Mouse (Mus musculus) layer of hippocampus, adult 2 months (tissue): ENCODE measurements around the gene Rbpjl. TPM values are rescaled to one million over a fixed set of nuclear protein-coding genes. Genes with fewer than 3 reads are reported as not detected.

Source experiments
- DNase-seq, 2 experiments: peaks; one replicate each; pipeline ENCODE4 v3.0.0; 2022; ENCODE audit warnings: low spot score in 2 of 2
- H3K27ac ChIP-seq: fragments of 200-600 bp; 2 replicates; pipeline ENCODE4 v1.8.1; 2022
- H3K4me3 ChIP-seq: fragments of 200-600 bp; 2 replicates; pipeline ENCODE4 v1.8.1; 2022; ENCODE audit warnings: mild to moderate bottlenecking
- CTCF ChIP-seq: fragments of 200-600 bp; conservative IDR thresholded peaks from 2 replicates; pipeline ENCODE4 v1.8.1; 2022; ENCODE audit warnings: antibody characterized with exemption, mild to moderate bottlenecking, moderate library complexity
- total RNA-seq, 2 experiments: library from RNA; stranded (reverse); gene quantifications; 2 replicates each; pipeline ENCODE4 v1.2.3; 2021

Rbpjl gene
- total RNA-seq, 2 experiments from 2014 or later = 0.07 to 0.46 TPM

DNA sequence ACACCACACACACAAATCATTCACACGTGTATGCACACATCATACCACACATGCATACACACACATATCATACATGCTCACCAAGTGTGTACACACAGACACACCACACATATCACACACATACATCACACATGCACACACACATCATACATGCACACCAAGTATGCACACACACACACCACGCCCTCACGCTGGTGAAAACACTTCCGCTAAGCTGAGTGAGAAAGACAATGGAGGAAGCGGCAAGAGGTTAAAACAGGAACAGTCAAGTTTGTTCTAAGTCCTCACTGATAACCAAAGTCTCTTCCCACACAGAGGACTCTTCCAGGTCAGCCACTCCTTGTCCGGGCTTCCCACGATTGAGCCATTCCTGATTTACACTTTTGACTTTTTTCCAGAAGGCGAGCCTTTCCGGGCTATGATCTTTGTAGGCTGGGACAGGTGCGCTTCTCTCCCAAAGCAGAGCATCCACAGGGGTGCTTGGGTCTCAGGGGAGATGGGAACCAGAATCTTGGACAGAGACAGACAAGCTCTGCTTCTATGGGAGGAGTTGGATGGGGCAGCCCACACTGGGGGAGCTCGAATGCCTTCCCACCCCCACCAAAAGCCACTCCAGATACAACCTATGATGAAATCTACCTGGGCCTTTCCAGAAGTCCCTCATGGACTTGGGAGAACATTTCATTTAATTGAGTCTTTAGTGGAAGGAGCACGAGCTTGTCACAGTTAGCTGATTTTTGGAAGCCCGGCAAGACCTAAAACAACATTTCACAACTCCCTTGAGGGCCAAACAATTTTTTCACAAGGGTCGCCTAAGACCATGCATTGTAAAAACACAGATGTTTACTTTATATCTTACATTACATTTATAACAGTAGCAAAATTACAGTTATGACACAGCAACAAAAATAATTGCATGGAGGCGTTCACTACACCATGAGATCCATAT, 25.2 kb upstream of the Rbpjl start:
- no peak for TF ChIP-seq CTCF
- H3K27ac ChIP-seq = no peak overlapping the region
- no peak overlapping the region for H3K4me3 ChIP-seq
- no peak for DNase-seq

DNA sequence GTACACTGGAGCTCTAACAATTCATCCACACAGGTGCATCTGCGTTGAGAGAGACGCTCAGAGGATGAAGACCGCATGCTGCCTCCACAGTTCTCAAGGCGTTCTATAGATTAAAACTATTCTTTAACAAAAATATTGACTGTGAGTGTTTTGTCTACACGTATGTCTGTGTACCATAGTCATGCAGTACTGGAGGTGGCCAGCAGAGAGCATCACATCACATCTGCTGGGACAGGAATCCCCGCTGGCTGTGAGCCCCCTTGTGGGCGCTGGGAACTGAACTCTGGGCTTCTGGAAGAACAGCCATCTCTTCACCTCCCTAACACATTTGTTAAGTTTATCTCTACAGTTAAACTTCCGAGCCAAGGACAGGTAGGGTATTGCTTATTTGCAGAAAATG, 21.2 kb upstream of the Rbpjl start:
- no peak for DNase-seq
- TF ChIP-seq CTCF = peak; percentile 58
- H3K4me3 ChIP-seq = no peak overlapping the region
- no peak overlapping the region for H3K27ac ChIP-seq

DNA sequence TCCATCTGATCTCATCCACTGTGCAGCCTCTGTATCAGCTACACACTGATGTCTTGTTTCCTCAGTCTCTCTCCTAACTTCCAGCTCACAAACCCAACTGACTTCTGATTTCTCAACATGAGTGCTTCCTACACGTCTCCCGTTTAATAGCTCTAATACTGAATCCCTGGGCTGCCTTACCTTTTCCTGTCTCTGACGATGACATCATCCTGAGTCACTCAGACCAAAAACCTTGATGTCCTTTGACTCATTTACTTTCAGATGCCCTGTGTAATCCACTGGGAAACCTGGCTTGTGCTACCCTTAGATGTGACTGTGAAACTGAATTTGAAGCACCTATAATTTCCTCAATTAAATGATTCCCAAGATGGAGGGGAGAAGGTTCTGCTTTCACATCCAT, 20.0 kb upstream of the Rbpjl start:
- TF ChIP-seq CTCF = no peak
- H3K4me3 ChIP-seq = no peak overlapping the region
- H3K27ac ChIP-seq = no peak overlapping the region
- DNase-seq = no peak

DNA sequence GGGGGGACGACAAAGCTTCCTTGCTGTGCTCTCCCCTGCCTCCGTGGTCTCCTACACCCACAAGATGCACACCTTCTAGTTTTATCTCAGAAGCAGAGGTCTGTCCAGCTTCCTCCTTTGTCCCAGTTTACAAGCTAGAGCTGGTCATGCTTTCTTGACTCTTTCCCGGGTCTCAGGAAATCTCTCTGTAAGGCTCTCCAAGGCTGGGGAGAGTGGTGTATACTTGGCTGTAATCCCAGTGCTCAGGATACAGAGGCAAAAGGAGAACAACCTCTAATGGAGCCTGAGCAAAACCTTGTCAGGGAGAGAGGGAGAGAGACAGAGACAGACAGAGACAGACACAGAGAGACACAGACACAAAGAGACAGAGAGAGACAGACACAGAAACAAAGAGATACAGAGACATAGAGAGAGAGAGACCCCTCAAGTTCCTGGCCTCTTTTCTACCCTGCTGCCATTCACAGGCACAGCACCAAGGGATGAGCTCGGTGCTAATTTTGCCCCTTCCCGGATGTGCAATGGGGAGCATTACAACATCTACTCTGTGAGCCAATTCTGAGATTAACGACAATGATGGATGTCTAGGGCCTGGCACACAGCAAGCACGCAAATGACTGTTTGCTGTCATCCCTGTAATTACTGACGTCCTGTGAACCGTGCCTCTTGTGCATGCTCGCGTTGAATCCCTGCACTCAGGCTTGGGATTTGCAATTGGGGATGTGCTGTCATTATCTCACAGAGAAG, 19.1 kb upstream of the Rbpjl start:
- no peak overlapping the region for H3K27ac ChIP-seq
- no peak for TF ChIP-seq CTCF
- DNase-seq = no peak
- H3K4me3 ChIP-seq = no peak overlapping the region

DNA sequence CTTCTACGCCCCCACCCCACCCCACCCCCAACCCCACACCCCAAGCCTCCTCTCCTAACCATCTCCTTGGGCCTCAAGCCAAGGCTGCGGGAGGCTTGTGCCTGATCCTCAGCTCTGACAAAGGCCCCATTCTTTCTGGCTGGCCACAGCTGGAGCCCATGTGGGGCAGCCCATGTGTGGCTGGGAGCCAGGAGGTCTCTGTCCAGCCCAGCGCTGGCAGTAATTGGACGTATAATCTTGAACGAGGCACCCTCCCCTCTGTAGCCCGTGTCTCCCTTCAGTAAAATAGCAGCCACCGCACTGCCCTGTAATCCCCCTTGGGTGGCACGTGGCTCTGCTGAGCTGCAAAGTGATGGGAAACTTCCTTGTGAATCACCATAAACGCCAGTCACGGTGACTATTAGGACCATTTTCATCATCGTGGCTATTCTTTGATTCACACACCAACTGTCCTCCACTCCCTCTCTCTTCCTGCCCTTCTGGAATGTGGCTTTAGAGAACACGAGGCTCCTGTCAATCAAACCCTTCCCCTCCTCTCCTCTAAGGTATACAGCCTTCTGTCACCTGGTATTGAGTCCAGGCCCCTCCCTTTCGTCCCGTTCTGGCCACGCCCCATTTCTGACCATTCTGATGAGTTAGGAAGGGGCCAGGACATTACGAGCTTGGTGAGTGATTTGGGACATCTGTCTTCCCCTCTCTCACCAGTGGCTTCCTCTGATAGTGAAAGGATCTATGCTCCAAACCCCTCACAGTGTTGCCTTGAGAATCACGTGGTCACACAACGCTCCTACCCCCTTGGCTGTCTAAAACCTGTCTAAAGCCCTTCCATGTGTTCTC, 16.8 kb upstream of the Rbpjl start:
- Histone ChIP-seq H3K4me3 (no peak overlapping the region), H3K27ac (no peak overlapping the region)
- no peak for TF ChIP-seq CTCF
- DNase-seq = peak in 1 of 2 experiments; percentile 48

DNA sequence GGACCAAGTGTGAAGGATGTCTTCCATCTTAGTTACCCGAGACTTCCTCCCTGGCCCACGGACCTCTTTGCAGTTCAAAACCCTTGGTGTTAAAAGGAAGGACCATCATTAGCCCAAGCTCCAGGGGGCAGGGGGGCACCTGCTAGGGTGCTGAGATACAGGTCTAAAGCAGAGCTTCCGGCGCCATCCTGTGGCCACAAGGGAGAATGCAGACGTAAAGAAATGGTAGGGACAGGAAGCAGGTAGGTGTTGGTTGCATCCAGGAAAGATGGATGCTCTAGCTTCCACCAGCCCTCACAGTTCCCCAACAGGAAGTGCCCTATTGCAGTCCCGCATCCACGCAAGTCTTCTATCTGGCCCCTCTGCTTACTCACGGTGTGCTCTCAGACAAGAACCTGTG, 16.0 kb upstream of the Rbpjl start:
- peak in 1 of 2 experiments; percentile 68 for DNase-seq
- Histone ChIP-seq H3K27ac (no peak overlapping the region), H3K4me3 (no peak overlapping the region)
- TF ChIP-seq CTCF = peak; percentile 85

DNA sequence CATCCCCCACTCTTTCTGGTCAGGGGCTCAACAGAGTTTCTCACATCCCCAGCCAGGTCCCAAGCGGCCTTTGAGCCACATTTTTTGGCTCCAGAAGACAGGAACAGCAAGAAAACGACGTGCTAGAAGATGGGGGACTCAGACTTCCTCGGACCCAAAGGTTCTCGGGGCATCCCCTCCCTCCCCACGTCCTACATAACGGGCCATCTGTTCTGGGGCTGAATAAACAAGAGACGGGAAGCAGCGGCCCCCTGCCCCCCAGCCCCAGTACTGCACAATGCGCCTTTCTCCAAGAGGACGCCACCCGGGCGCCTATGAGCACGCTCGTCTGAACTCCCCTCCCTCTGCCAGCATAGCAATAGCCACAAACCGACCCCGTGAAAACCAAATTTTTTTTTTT, 13.9 kb upstream of the Rbpjl start, which contains the start of gene Slpi:
Gene Slpi (minus strand): TSS at position 76 of the 400 bp plus-strand sequence.
- Histone ChIP-seq H3K4me3 (peak within 1 kb of the TSS; percentile 65), H3K27ac (peak within 1 kb of the TSS; percentile 86)
- DNase-seq = peak in 1 of 2 experiments; percentile 55
- TF ChIP-seq CTCF = no peak

DNA sequence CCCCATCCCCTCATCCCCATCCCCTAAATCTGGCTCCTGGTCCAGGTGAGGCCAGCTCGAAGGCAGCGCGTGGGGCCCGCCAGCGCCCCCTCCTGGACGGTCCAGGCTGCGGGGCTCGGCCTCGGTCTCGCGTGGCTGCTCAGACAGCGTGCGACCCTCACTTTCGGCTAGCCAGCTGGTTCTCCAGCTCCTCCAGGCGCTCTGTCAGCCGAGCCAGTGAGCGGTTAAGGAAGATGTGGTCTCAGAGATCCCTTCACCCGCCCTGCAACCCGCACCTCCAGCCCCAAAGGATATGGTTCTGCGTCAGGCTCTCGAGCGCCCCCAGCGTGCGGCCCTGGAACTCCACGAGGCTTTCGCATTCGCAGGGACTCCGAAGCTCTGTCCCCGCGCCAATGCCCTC, 13.4 kb upstream of the Rbpjl start:
- peak; percentile 79 to 93 for DNase-seq
- peak; percentile 85 for TF ChIP-seq CTCF
- peak overlapping the region; percentile 86 for H3K27ac ChIP-seq
- H3K4me3 ChIP-seq = peak overlapping the region; percentile 65

DNA sequence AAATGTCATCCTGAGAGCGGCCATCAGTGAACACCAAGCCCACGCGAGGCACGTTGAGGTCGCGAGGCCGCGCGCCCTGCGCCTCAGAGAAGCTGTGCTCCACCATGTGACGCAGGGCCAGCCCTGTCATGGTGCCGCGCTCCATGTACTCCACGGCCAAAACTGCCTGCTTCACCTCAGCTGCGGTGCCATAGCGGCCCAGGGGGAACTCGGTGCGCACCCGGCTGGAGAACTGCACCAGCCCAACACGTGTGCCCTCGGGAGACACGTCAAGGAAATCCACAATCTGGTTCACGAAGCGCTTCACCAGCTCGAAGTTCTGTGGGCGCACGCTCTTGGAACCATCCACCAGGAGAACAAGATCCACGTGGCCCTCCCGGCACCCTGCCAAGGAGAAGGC, 9.8 kb upstream of the Rbpjl start:
- no peak for TF ChIP-seq CTCF
- Histone ChIP-seq H3K27ac (no peak overlapping the region), H3K4me3 (no peak overlapping the region)
- DNase-seq = no peak

DNA sequence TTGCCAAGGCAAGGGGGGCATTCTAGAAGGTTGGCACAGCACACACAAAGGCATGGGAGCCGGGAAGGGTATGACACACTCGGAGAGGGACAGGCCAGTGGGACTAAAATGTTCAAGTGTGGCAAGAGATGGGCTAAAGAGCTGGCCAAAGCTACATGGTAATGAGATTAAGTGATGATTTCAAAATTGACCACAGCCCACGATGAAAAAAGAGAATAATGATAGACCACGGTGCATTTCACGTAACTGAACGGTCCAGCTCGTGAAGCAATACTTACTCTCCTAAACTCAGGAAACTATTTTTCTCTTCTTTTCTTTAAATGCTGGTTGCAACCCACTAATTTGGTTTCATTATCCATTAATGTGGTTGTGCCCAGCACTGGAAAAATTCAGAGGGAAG, 6.9 kb upstream of the Rbpjl start:
- DNase-seq = no peak
- TF ChIP-seq CTCF = no peak
- Histone ChIP-seq H3K27ac (no peak overlapping the region), H3K4me3 (no peak overlapping the region)

DNA sequence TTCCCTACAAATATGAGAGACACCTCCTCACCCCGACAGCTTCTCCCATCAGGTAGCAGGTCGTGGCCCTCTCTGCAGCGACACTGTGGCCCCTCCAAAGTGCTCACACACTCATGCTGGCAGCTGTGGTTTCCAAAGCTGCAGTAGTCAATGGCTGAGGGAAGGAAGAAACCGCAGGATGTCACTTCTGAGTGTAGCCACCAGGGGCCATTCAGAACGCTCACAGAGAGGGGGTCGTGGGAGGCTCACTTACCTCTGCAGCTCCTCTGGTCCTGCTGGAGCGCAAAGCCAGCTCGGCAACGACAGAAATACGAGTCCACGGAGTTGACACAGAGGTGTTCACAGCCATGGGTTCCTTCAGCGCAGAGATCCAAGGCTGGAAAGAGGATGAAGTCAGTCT, 6.0 kb upstream of the Rbpjl start:
- H3K27ac ChIP-seq = no peak overlapping the region
- H3K4me3 ChIP-seq = no peak overlapping the region
- DNase-seq = no peak
- no peak for TF ChIP-seq CTCF

DNA sequence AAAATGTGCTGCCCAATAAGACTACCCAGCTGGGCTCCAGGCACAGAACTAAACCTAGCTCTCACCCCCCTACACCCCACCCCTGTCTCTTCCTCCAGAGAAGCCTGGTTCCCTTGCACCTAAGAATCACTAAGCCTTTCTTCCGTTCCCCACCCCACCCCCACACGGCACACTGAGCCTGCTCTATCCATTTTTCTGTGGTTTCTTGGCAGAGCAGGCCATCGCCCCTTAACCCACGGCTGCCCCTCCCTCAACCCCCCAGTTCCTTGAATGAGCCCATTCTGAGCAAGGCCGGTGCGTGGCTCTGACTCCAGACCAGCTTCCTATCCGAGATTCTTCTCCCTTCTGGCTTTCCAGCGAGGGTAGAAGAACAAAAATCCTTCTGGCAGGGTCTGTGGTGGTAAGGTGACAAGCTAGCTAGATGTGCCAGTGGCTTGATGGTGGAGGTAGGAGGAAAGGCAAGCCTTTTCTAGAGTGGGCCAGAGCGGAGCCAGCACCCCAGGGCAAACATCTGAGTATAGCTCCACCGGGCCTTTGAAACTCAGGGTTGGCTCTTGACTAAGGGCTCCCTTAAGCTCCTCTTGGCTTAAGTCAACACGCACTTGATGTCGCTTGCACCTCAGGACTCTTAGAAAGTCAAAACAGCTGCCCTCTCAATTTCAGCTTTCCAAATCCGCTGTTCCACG, 598 bp downstream of the Rbpjl start:
- Histone ChIP-seq H3K4me3 (no peak overlapping the region), H3K27ac (no peak overlapping the region)
- no peak for TF ChIP-seq CTCF
- DNase-seq = no peak
